Mouse (Mus musculus) ES-E14 (cell line): ENCODE data around the gene Coa5. TPM values are rescaled to one million over a fixed set of nuclear protein-coding genes. Genes with fewer than 3 reads are reported as not detected.
A peak's percentile ranks its signal among the peaks of the same experiment; 100 is the strongest.

Experiments used
- DNase-seq: peaks from one replicate; pipeline ENCODE4 v3.0.0-alpha.2; 2013; ENCODE audit warnings: low read depth, low spot score
- H3K27ac ChIP-seq: 2 replicates; pipeline ENCODE4 v1.5.1; 2012; ENCODE audit warnings: low read depth, mild to moderate bottlenecking, low read length, moderate library complexity, mixed read lengths; ENCODE audit not compliant: poor library complexity, insufficient read depth, severe bottlenecking
- H3K36me3 ChIP-seq: 2 replicates; pipeline ENCODE4 v1.6.1; 2012; ENCODE audit warnings: mild to moderate bottlenecking, low read length, moderate library complexity, mixed read lengths; ENCODE audit not compliant: control insufficient read depth, poor library complexity, insufficient read depth, severe bottlenecking
- H3K4me1 ChIP-seq, 2 experiments: fragments of 150-350 bp in 1 of 2; sonication (generic) in 1 of 2; 2 replicates each; pipeline ENCODE4 v1.6.1; 2012; ENCODE audit warnings: low read length in 2 of 2, mild to moderate bottlenecking in 1 of 2, mixed read lengths in 1 of 2; ENCODE audit not compliant: control insufficient read depth in 2 of 2, insufficient read depth in 2 of 2, poor library complexity in 1 of 2
- H3K4me3 ChIP-seq, 2 experiments: fragments of 150-350 bp in 1 of 2; sonication (generic) in 1 of 2; 2 replicates each; pipeline ENCODE4 v1.5.1; 2012; ENCODE audit warnings: low read length in 2 of 2, low read depth in 1 of 2, mild to moderate bottlenecking in 1 of 2, mixed read lengths in 1 of 2; ENCODE audit not compliant: insufficient read depth in 1 of 2, poor library complexity in 1 of 2, severe bottlenecking in 1 of 2
- H3K9ac ChIP-seq: 2 replicates; pipeline ENCODE4 v1.6.1; 2012; ENCODE audit warnings: low read depth, mild to moderate bottlenecking, low read length, mixed read lengths; ENCODE audit not compliant: poor library complexity, insufficient read depth, severe bottlenecking
- H3K9me3 ChIP-seq: fragments of 150-350 bp; sonication (generic); 2 replicates; pipeline ENCODE4 v1.6.1; 2012; ENCODE audit warnings: low read depth, mild to moderate bottlenecking, low read length; ENCODE audit not compliant: control insufficient read depth, insufficient read depth
- CHD2 ChIP-seq: IDR thresholded peaks from 2 replicates; pipeline ENCODE4 v1.6.1; 2014; ENCODE audit warnings: mild to moderate bottlenecking, low read depth, low read length, inconsistent platforms
- HCFC1 ChIP-seq: IDR thresholded peaks from 2 replicates; pipeline ENCODE4 v1.6.1; 2012; ENCODE audit warnings: low read length, inconsistent platforms, borderline replicate concordance; ENCODE audit not compliant: insufficient read depth
- MAFK ChIP-seq: IDR thresholded peaks from 2 replicates; pipeline ENCODE4 v1.6.1; 2014; ENCODE audit warnings: mild to moderate bottlenecking, low read depth, low read length, inconsistent platforms; ENCODE audit not compliant: insufficient read depth
- ZC3H11A ChIP-seq: IDR thresholded peaks from 2 replicates; pipeline ENCODE4 v1.6.1; 2012; ENCODE audit warnings: low read depth, mild to moderate bottlenecking, inconsistent platforms, low read length, borderline replicate concordance
- ZNF384 ChIP-seq: IDR thresholded peaks from 2 replicates; pipeline ENCODE4 v1.6.1; 2012; ENCODE audit warnings: low read depth, low read length, inconsistent platforms
- in situ Hi-C, 2 experiments: fragments of 600-800 bp; cut with MboI; formaldehyde crosslinking; loops; one replicate each; pipeline ENCODE4 v1.15.1; 2025; ENCODE audit warnings: low sequenced_read_pairs in 2 of 2, inconsistent platforms in 1 of 2; ENCODE audit not compliant: unreplicated experiment in 2 of 2
- total RNA-seq: library from RNA; depleted of rRNA; stranded (reverse); fragments of 300-350 nt; gene quantifications from 2 replicates; pipeline ENCODE4 v1.2.3, GENCODE M21; 2012; rRNA removed

The Coa5 gene
- 36.0 and 38.6 TPM in 2 replicates for total RNA-seq

- in situ Hi-C loops, result no loop called here
- Histone ChIP-seq H3K9ac (peak within 1 kb of the TSS; percentile 97), H3K4me1 (peaks cover 2% of the 10 kb centered on the region in 2 experiments; a peak in 1 of 4 replicates), H3K27ac (peak within 1 kb of the TSS; percentile 49; the same call in 1 of the 2 replicates), H3K36me3 (peaks cover 19% of the 10 kb centered on the region), H3K9me3 (no peaks in the 10 kb centered on the region), H3K4me3 (peak within 1 kb of the TSS; percentile 89 to 98)
- DNase-seq, result peak; percentile 86
- TF ChIP-seq CHD2, result no peak
- peak; percentile 88 for TF ChIP-seq HCFC1
- no peak for TF ChIP-seq ZC3H11A
- no peak for TF ChIP-seq MAFK
- TF ChIP-seq ZNF384, result no peak
Observed at GRCm38 (mm10) chr1:37429366-37430296, at the start of gene Coa5, which contains the start of gene Unc50. Gene Coa5, minus strand, starts transcription at chr1:37430103. Gene Unc50, plus strand, starts transcription at chr1:37430139.

DNA sequence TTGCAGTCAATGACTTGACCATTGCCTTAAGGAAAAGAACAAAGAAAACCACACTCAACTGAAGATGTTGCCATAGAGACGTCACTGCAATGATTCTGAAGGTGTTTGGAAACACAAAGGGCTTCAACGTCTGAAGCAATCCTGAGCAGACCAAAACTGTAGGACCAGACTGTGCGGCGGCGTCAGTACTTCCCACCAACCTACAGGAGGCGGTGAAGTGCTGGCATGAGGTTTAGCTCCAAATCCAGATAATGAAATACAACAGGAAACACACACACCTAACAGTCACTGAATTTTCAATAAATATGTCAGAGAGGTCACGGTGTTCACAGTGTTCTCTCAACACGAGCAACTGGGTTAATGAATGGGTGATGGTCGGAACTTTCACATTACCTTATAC, 49.2 kb upstream of the Coa5 start:
- no peak overlapping the region for H3K9ac ChIP-seq
- H3K27ac ChIP-seq, result no peak overlapping the region
- in situ Hi-C loops, result loop anchor here in 1 of 2 experiments (10.0 kb wide), 1 partner anchor 156 kb away; no protein-coding TSS in a partner anchor
- H3K4me1 ChIP-seq, result peaks cover 0 to 2% of the 10 kb centered on the region in 2 experiments; a peak in 1 of 4 replicates
- no peaks in the 10 kb centered on the region for H3K36me3 ChIP-seq
- no peak for TF ChIP-seq CHD2
- TF ChIP-seq MAFK, result no peak
- no peak for TF ChIP-seq ZNF384
- no peak for TF ChIP-seq HCFC1
- TF ChIP-seq ZC3H11A, result no peak
- no peak overlapping the region for H3K4me3 ChIP-seq
- no peaks in the 10 kb centered on the region for H3K9me3 ChIP-seq
- no peak for DNase-seq

- in situ Hi-C loops, result loop anchor here in 1 of 2 experiments (10.0 kb wide), 1 partner anchor 156 kb away; no protein-coding TSS in a partner anchor
- Histone ChIP-seq H3K27ac (no peak overlapping the region), H3K9ac (no peak overlapping the region), H3K36me3 (no peaks in the 10 kb centered on the region), H3K4me3 (no peak overlapping the region), H3K9me3 (no peaks in the 10 kb centered on the region), H3K4me1 (peaks cover 0 to 2% of the 10 kb centered on the region in 2 experiments; a peak in 1 of 4 replicates)
- no peak for DNase-seq
- TF ChIP-seq MAFK (no peak), HCFC1 (no peak), CHD2 (no peak), ZNF384 (no peak), ZC3H11A (no peak)
Observed at GRCm38 (mm10) chr1:37478416-37478815, 48.5 kb upstream of the Coa5 start.

DNA sequence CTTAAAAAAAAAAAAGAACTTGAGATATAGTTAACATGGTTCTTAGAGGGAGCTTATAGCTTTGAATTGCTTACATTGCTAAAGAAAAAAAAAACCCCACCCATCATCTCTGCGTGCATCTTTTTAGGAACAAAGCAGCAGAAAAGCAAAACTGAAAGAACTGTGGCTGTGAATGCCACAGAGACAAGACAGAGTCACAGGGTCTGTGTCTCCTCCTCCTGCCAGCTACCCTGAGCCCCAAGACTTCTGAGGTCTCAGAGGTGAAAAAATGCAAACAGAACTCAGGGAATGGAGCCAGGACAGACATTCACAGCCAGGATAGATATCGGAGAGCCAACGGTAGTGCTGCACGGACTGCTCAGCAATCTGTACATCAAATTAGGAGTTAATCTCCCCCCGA, 48.0 kb upstream of the Coa5 start:
- H3K36me3 ChIP-seq, result no peaks in the 10 kb centered on the region
- no peak for DNase-seq
- TF ChIP-seq ZNF384, result no peak
- no peak for TF ChIP-seq CHD2
- no peak for TF ChIP-seq HCFC1
- no peak for TF ChIP-seq MAFK
- no peak for TF ChIP-seq ZC3H11A
- in situ Hi-C loops, result loop anchor here in 1 of 2 experiments (10.0 kb wide), 1 partner anchor 157 kb away; no protein-coding TSS in a partner anchor
- H3K9me3 ChIP-seq, result no peaks in the 10 kb centered on the region
- H3K9ac ChIP-seq, result no peak overlapping the region
- peaks cover 0 to 2% of the 10 kb centered on the region in 2 experiments; a peak in 1 of 4 replicates for H3K4me1 ChIP-seq
- H3K4me3 ChIP-seq, result no peak overlapping the region
- no peak overlapping the region for H3K27ac ChIP-seq
